Mouse (Mus musculus): Measurements from ENCODE around the gene Faap100.
"Not testable (repeated sequence)": the region's sequence is repeated elsewhere in the genome, so short reads cannot be mapped to it uniquely, and the experiment has no call there.

Gene Faap100

GRCm38 (mm10) chr11:120375324-120375723 lies 3.2 kb downstream of the Faap100 start:
- DNase-seq = no peak

DNA sequence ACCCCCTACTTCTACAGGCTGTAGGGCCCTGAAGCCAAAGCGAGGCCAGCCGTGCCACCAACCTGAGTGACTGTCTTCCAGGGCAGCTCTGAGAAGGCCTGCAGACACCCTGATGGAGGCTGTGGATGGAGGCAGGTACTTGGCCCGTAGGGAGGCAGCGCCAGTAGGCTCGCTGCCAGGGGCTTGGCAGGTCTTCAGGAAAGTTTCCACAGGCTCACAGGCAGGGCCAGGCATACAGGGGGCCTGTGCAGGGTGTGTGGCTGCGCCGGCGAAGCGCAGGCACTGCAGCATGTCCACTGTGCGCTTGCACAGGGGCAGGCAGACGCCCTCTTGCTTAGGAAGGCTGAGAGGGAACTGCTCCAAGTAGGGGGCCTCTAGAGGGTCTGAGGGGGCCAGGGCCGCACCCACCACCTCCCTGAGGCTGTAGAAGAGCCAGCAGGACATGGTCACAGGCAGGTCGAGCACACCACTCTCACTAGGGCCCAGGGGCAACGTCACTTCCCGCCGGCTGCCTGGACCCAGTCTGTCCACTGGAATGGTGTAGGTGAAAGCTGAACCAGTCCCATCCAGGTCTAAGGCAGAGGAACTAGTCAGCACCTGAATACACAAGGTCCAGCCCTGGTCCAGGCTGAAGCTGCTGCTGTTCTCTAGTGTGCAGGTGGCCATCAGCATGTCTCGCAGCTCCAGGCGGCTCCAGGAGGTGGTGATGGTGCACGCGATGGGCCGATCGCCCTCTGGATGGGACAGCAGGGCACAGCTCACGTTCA lies 4.6 kb downstream of the Faap100 start:
- DNase-seq = no peak

GRCm38 (mm10) chr11:120373025-120373424 lies 5.5 kb downstream of the Faap100 start:
- DNase-seq = no peak

DNA sequence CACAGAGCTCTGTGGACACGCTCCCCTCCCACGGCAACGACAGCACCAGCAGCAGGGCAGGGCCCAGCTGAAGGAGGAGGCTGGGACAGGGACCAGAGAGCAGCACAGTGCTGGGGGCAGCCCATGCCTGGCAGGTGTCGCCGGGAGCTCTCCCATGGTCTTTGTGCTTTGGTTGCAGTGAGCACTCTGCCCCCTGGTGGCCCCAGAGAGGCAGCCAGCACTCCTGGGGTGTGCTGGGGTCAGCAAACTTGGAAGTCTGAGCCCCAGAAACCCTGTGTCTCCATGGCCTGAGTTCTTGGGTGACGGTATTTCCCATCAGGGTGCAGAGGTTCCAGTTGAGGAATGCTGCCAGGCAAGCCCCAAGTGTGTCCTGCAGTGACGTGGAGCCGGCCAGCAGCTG lies 8.9 kb downstream of the Faap100 start:
- peak; percentile 76 for DNase-seq

- DNase-seq = no peak
These were observed 12.0 kb downstream of the Faap100 start for GRCm38 (mm10) chr11:120366443-120367027.

- no peak for DNase-seq
These were observed 15.7 kb downstream of the Faap100 start for GRCm38 (mm10) chr11:120362891-120363290.

- no peak for DNase-seq
These were observed 17.3 kb downstream of the Faap100 start, which contains the start of gene Fscn2 for GRCm38 (mm10) chr11:120361295-120361694. TSS of gene Fscn2 (plus strand) at chr11:120361534.

DNA sequence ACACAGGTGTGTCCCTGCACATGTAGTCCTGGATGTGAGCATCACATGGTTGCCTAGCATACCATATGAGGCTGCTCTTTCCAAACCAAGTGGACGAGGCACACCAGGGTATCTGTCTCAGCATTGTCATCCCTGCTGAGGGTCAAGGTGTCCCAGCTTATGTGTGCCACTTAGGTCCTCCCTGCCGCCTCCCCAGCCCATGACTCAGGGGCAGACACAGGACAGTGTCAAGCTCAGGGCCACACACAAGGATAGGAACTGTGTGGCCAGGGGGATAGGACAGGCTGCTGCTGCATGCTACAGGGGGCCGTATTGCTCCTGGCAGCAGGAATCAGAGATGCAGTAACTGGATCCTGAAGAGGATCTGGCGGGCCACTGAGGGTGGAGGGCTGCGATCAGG lies 17.8 kb downstream of the Faap100 start:
- no peak for DNase-seq

DNA sequence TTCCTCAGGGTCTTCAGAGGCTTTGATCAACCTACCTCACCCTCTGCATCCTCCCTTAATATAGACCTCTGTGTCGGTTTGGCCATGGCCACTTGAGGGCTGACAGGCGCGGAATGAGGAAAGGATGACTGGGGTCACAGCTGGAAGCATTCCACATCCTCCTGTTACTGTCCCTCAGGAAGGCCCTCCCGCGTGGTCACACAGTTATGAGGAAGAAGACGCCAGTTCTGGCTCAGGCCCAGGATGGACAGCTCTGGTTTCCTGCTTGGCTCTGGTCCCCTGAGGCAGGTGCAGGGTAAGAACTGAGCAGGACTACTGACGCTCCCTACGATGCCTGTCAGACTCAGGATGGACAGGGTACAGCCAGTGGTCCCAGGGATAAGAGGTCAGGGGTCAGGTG lies 18.5 kb downstream of the Faap100 start:
- no peak for DNase-seq

DNA sequence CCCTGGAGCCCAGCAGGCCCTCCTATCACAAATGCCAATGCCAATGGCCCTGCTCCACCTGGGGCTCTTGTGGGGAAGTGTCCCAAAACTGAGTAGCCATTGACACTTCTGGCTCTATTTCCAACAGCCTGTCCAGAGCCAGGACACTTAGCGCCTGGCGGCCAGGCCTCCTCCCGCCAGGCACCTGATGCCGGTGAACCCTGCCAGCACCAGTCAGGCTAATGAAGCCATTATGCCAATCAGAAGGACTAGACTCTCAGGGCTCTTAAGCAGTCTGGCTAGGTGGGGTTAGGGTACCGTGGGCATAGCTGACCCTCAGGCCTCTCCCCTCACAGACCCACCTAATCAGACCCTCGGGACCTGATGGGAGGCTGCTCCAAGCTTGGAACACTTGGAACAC lies 19.2 kb downstream of the Faap100 start:
- no peak for DNase-seq

DNA sequence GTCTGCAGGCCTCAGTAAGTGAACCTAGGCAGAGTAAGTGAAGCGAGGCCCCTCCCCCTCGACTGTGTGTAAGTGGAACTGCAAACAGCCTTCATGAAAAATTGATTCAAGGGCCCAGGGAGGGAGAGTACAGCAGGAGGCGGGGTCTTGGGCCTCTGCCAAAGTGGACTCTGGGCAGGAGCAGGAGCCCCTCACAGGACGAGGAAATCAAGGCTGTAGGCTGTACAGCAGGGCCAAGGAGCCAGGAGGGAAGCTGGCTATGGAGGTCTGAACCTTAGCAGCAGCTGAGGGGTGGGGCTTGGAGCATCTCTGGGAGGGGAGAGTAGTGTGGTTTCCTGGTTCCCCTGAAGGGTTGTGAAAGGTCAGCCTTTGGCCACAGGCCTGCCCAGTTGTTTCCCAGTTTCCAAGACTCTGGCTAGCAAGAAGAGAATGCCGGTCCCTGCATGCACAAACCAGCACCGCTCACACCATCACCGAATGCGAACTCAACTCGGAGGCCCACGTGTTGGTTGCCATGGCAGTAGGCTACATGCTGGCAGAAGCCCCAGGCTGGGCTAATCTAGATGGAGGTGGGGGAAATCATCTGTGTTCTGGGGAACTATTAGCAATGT lies 20.7 kb downstream of the Faap100 start:
- peak; percentile 85 for DNase-seq

GRCm38 (mm10) chr11:120356900-120357299 lies 21.7 kb downstream of the Faap100 start:
- DNase-seq = no peak

- DNase-seq = no peak
These were observed 22.2 kb downstream of the Faap100 start for GRCm38 (mm10) chr11:120356319-120356840.

DNA sequence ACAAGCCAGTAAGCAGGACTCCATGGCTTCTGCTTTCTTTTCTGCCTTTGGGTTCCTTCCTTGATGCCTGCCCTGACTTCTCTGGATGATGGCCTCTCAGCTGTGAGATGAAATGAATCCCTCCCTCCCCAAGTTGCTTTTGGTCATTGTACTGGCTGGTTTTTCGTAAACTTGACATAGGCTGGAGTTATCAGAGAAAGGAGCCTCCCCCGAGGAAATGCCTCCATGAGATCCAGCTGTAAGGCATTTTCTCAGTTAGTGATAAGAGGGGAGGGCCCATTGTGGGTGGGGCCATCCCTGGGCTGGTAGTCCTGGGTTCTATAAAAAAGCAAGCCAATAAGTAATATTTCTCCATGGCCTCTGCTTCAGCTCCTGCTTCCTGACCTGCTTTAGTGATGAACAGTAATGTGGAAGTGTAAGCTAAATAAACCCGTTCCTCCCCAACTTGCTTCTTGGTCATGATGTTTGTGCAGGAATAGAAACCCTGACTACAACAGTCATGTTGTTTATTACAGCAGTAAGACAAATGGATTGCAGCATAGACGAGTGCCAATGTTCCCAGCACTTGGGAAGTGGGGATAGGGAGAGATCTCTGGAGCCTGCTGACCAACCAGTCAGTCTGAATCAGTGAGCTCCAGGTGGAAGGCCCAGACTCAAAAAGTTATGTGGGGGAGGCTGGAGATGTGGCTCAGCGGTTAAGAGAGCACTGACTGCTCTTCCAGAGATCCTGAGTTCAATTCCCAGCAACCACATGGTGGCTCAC lies 23.1 kb downstream of the Faap100 start:
- DNase-seq = no peak

GRCm38 (mm10) chr11:120354304-120355276 lies 24.0 kb downstream of the Faap100 start:
- DNase-seq = no peak

- peak; percentile 77 for DNase-seq
These were observed 24.9 kb downstream of the Faap100 start for GRCm38 (mm10) chr11:120353500-120354303.

DNA sequence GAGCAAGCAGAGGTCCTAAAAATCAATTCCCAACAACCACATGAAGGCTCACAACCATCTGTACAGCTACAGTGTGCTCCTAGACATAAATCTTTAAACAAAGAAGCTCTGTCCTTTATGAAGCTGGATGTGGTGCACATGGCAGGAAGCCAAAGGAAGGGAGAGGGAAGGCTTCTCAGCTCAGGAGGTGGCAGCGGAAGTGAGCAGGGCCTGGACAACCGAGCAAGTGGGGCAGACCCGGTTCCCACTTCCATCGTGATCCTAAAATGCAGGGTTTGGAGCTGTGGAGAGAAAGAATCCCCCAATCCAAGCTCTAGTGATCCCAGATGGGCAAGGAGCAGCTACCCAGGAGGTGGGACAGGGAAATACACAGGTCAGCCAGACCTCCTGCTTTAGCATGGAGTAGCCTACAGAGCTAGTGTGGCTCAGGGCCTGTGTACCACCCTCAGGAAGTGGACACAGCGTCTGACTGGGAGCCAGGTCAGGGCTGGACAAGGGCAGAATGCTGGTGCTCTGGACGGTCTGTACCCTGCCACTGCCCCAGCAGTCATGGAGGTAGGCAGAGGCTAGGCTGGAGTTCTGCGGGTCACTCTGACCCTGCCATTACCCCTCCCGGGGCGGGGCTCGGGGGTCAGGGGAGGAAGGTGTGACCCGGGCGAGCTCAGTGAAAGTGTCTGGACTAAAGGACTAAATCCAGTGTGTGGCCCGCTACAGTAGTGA lies 25.8 kb downstream of the Faap100 start:
- no peak for DNase-seq

- not testable (repeated sequence) for DNase-seq
These were observed 26.5 kb downstream of the Faap100 start for GRCm38 (mm10) chr11:120352093-120352350.

DNA sequence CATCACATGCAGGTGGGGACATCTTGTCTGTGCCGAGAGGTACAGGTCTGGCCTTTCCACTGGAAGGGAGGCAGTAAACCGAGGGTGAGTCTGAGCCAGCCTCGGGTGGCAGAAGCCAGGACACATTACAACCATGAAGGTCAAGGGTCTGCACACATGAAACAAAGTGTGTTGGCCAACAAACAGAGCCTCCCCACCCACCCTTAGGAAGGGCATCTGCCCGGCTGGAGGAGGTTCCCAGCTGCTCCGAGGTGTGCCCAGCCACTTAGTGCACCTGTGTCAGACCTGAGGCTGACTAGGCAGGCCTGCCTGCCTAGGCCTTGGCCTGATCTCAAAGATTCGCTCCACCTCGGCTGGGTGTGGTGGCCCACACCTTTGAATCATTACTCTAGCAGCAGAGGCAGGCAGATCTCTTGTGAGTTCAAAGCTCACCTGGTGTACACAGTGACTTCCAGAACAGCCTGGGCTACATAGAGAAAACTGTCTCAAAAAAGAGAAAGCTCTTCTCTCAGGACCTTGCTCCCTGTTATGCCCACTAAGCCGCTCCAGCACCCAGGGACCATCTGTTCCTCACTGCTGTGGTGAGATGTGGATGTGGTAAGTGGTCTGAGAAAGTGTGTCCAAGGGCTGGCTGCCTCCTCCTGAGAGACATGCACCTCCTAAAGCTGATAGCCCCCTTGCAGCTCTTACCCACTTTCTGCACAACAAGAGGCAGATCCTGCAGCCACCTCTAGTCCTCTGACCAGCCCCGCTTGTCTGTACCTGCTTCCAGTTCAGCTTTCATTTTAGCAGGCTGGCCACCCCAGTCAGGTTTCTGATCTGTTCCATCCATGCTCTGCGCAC lies 27.1 kb downstream of the Faap100 start:
- DNase-seq = no peak

- DNase-seq = peak; percentile 57
These were observed 27.9 kb downstream of the Faap100 start for GRCm38 (mm10) chr11:120350711-120351110.

All from embryo, embryonic 11 days (tissue).